Mouse (Mus musculus) erythroblast, embryonic 14.5 days (primary cell): ENCODE results near the gene Arhgef12.

ENCODE experiments used
- GATA1 ChIP-seq: IDR thresholded peaks from 2 replicates; pipeline ENCODE4 v1.6.1; 2012; ENCODE audit warnings: low read length, inconsistent platforms, mixed read lengths
- TAL1 ChIP-seq: IDR thresholded peaks from 3 replicates; pipeline ENCODE4 v1.6.1; 2012; ENCODE audit warnings: low read length, inconsistent platforms, mixed read lengths

- no peak for TF ChIP-seq GATA1
- TF ChIP-seq TAL1 = no peak
Observed at GRCm38 (mm10) chr9:43012541-43012940, 94.5 kb downstream of the Arhgef12 start.
